Mouse (Mus musculus): ENCODE data around the gene Abhd6. TPM values are rescaled to one million over a fixed set of nuclear protein-coding genes. Genes with fewer than 3 reads are reported as not detected.

Abhd6 gene
- polyA plus RNA-seq, 1 experiment from 2014 or later: 20.0 TPM

DNA sequence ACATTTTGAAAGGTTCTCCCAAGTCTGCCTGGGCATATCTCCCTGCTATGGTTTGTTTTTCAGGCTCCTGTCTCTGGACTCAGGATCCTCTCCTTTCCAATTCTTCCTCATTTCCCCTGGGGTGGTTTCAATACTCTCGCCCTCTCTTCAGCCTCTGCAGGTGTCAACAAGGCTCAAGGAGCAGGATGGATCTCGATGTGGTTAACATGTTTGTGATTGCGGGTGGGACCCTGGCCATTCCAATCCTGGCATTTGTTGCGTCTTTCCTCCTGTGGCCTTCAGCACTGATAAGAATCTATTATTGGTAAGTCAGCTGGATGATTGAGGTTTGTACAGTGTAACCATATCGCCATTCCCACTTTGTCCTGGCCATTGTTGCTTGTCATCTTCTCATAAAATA, 25.4 kb downstream of the Abhd6 start:
- H3K9ac ChIP-seq (ENCODE audit: low read depth, low read length): no peak overlapping the region
- WGBS: 83% methylated on average over 5 of the region's 5 CpGs
- no peaks in the 10 kb centered on the region for H3K27me3 ChIP-seq (replicated peaks; ENCODE audit: control insufficient read depth, insufficient read depth, low read length)
- no peaks in the 10 kb centered on the region for H3K9me3 ChIP-seq (ENCODE audit: control insufficient read depth, low read length)
- no peaks in the 10 kb centered on the region for H3K36me3 ChIP-seq (ENCODE audit: control insufficient read depth, insufficient read depth, low read length)
- no peak overlapping the region for H3K4me3 ChIP-seq (ENCODE audit: low read depth, low read length)
- no peak overlapping the region for H3K27ac ChIP-seq (replicated peaks; ENCODE audit: low read depth, low read length)
- no peak for ATAC-seq (ENCODE audit: low read depth)
- H3K4me1 ChIP-seq (ENCODE audit: control insufficient read depth, insufficient read depth, low read length): no peaks in the 10 kb centered on the region
- DNase-seq (ENCODE audit: low spot score): no peak
- H3K4me2 ChIP-seq (ENCODE audit: low read depth, low read length): no peak overlapping the region

DNA sequence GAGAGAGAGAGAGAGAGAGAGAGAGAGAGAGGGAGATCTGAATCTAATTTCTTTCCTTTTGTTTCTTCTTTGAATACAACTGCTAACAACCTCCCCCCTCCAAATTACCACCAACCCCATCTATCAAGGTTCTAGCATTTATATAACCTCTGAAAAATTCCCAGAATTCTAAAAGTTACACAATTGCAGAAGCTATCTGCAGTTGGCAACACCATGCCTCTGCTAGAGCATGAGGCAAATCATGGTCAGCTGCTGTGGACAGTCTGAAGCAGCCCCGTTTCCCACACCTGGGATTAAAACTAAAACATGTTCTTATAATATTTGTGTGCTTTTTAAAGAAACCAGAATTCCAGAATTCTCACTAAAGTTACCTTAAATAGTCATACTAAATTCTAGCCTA, 27.1 kb downstream of the Abhd6 start:
- Histone ChIP-seq H3K9me3 (ENCODE audit: control insufficient read depth, low read length) (no peaks in the 10 kb centered on the region), H3K27me3 (replicated peaks; ENCODE audit: control insufficient read depth, insufficient read depth, low read length) (no peaks in the 10 kb centered on the region), H3K27ac (replicated peaks; ENCODE audit: low read depth, low read length) (no peak overlapping the region), H3K4me1 (ENCODE audit: control insufficient read depth, insufficient read depth, low read length) (no peaks in the 10 kb centered on the region), H3K4me2 (ENCODE audit: low read depth, low read length) (no peak overlapping the region), H3K36me3 (ENCODE audit: control insufficient read depth, insufficient read depth, low read length) (no peaks in the 10 kb centered on the region), H3K9ac (ENCODE audit: low read depth, low read length) (no peak overlapping the region), H3K4me3 (ENCODE audit: low read depth, low read length) (no peak overlapping the region)
- ATAC-seq (ENCODE audit: low read depth): no peak
- no peak for DNase-seq (ENCODE audit: low spot score)
- WGBS: 82% methylated on average over 1 of the region's 1 CpGs

DNA sequence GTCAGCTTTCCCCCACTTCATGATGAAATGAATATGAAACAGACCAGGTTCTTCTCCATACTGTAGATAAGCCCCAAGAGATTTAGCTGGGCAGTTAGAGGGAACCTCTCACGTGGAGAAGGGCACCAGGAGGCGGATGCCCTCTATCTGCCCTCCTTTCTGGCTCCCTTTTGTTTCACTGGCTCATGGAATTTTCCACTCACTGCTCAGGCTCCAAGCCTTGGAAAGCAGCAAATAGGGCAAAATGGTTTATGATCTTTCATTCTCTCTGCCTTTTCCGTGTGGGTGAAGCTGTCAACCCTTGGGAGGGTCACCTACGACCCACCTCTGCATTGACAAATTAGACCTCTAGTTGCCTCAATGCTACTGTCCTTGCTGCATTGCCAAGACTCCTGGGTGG, 27.8 kb downstream of the Abhd6 start:
- Histone ChIP-seq H3K4me2 (ENCODE audit: low read depth, low read length) (no peak overlapping the region), H3K4me3 (ENCODE audit: low read depth, low read length) (no peak overlapping the region), H3K27ac (replicated peaks; ENCODE audit: low read depth, low read length) (no peak overlapping the region), H3K36me3 (ENCODE audit: control insufficient read depth, insufficient read depth, low read length) (no peaks in the 10 kb centered on the region), H3K9ac (ENCODE audit: low read depth, low read length) (no peak overlapping the region), H3K27me3 (replicated peaks; ENCODE audit: control insufficient read depth, insufficient read depth, low read length) (no peaks in the 10 kb centered on the region), H3K9me3 (ENCODE audit: control insufficient read depth, low read length) (no peaks in the 10 kb centered on the region), H3K4me1 (ENCODE audit: control insufficient read depth, insufficient read depth, low read length) (no peaks in the 10 kb centered on the region)
- ATAC-seq (ENCODE audit: low read depth) (no peak), DNase-seq (ENCODE audit: low spot score) (no peak)
- 60% methylated on average over 4 of the region's 4 CpGs for WGBS

DNA sequence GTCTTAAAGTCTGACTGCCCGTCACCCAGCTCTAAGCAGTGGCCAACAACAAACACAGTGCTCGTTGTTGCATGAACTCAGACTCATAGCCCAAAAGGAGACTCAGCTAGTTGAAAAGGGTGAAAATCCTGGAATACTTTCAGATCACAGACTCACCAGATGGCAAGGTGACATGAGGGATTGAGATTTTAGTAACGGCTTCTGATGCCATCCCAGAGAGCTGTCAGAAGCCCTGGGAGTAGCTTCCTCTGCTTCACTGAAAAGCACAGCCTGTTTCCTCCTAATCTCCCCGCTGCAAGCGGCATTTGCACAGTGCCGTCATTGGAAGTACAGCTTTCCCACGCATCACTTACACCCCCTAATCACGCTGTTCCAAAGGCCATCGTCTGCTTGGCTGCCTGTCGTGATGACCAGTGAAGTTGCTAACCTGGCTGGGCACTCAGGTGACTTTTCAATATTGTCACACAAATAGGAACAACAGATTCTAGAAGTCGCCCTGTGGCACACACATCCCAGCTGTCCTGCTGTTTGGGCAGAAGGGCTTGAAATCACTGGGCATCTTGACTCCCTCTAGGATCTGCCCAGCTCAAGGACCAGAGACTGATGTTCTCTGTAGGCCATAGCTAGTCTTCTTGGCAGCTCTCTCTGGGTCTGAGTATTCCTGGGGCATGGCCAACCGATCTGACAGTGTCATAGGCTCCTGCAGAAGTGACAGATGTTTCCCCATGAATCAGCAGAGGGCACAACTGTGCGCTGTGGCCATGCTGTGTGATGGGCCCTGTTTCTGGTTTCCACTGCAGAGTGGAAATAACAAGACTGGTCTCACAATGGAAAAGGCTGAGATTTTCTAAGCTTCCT, 29.6 kb downstream of the Abhd6 start:
- Histone ChIP-seq H3K9ac (ENCODE audit: low read depth, low read length) (no peak overlapping the region), H3K36me3 (ENCODE audit: control insufficient read depth, insufficient read depth, low read length) (no peaks in the 10 kb centered on the region), H3K4me3 (ENCODE audit: low read depth, low read length) (no peak overlapping the region), H3K4me2 (ENCODE audit: low read depth, low read length) (no peak overlapping the region), H3K27me3 (replicated peaks; ENCODE audit: control insufficient read depth, insufficient read depth, low read length) (no peaks in the 10 kb centered on the region), H3K4me1 (ENCODE audit: control insufficient read depth, insufficient read depth, low read length) (no peaks in the 10 kb centered on the region), H3K27ac (replicated peaks; ENCODE audit: low read depth, low read length) (no peak overlapping the region), H3K9me3 (ENCODE audit: control insufficient read depth, low read length) (no peaks in the 10 kb centered on the region)
- ATAC-seq (ENCODE audit: low read depth) (no peak), DNase-seq (ENCODE audit: low spot score) (no peak)
- 78% methylated on average over 13 of the region's 13 CpGs for WGBS

DNA sequence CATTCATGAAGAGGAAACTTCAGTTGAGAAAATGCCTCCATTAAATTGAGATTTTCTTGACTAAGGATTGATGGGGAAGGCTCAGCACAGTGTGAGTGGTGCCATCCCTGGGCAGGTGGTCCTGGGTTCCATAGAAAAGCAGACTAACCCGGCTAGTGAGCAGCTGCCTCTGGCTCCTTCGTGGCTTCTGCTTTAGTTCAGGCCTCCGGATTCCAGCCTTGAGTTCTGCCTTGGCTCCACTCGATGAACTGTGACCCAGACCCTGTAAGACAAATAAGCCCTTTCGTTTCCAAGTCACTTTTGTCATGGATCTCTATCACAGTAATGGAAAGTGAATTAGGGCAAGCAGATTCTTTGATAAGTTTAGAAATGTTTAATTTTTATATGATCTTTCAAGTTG, 31.9 kb downstream of the Abhd6 start:
- DNase-seq (ENCODE audit: low spot score) (no peak), ATAC-seq (ENCODE audit: low read depth) (no peak)
- Histone ChIP-seq H3K4me2 (ENCODE audit: low read depth, low read length) (no peak overlapping the region), H3K4me1 (ENCODE audit: control insufficient read depth, insufficient read depth, low read length) (no peaks in the 10 kb centered on the region), H3K4me3 (ENCODE audit: low read depth, low read length) (no peak overlapping the region), H3K36me3 (ENCODE audit: control insufficient read depth, insufficient read depth, low read length) (no peaks in the 10 kb centered on the region), H3K9ac (ENCODE audit: low read depth, low read length) (no peak overlapping the region), H3K27ac (replicated peaks; ENCODE audit: low read depth, low read length) (no peak overlapping the region), H3K27me3 (replicated peaks; ENCODE audit: control insufficient read depth, insufficient read depth, low read length) (no peaks in the 10 kb centered on the region), H3K9me3 (ENCODE audit: control insufficient read depth, low read length) (no peaks in the 10 kb centered on the region)
- WGBS: 67% methylated on average over 5 of the region's 5 CpGs

DNA sequence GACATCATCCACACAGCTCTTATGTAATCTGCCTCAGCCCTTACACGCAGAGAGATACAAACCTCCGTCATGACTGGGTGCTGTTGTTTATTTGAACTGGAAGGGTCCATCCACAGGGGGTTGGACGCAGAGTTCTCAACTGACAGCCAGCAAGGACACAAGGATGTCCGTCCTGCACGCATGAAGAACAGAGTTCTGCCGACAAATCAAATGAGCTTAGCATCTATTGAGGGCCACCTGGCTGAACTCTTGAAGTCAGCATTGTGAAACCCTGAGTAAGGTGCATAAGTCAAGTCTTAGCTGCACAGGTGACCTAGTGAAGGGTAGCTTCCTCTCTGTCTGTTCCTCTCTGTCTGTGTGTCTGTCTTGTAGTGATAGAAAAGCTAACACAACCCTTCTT, 33.2 kb downstream of the Abhd6 start:
- DNase-seq (ENCODE audit: low spot score) (no peak), ATAC-seq (ENCODE audit: low read depth) (no peak)
- no peak overlapping the region for H3K4me3 ChIP-seq (ENCODE audit: low read depth, low read length)
- H3K9me3 ChIP-seq (ENCODE audit: control insufficient read depth, low read length): no peaks in the 10 kb centered on the region
- H3K27ac ChIP-seq (replicated peaks; ENCODE audit: low read depth, low read length): no peak overlapping the region
- H3K36me3 ChIP-seq (ENCODE audit: control insufficient read depth, insufficient read depth, low read length): 0 out of 2 replicates have a peak, but pooled peaks cover 3% of the 10 kb centered on the region
- no peaks in the 10 kb centered on the region for H3K27me3 ChIP-seq (replicated peaks; ENCODE audit: control insufficient read depth, insufficient read depth, low read length)
- H3K4me2 ChIP-seq (ENCODE audit: low read depth, low read length): no peak overlapping the region
- no peak overlapping the region for H3K9ac ChIP-seq (ENCODE audit: low read depth, low read length)
- H3K4me1 ChIP-seq (ENCODE audit: control insufficient read depth, insufficient read depth, low read length): no peaks in the 10 kb centered on the region
- WGBS: 83% methylated on average over 6 of the region's 6 CpGs

DNA sequence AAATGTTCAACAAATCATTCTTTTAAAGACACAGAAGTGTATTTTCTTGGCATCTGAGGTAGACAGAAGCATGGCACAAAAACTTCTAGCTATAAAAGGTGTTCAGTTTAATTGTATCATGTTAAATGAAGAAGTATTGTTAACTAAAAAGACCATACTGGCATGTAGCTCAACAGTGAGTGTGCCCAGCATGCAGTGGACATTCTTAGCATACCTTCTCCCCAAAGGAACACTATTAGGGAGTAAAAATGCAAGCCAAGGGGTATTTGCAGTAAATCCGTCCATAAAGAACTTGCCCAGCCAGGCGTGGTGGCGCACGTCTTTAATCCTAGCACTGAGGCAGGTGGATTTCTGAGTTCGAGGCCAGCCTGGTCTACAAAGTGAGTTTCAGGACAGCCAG, 33.7 kb downstream of the Abhd6 start:
- Histone ChIP-seq H3K9ac (ENCODE audit: low read depth, low read length) (no peak overlapping the region), H3K4me2 (ENCODE audit: low read depth, low read length) (no peak overlapping the region), H3K9me3 (ENCODE audit: control insufficient read depth, low read length) (no peaks in the 10 kb centered on the region), H3K4me3 (ENCODE audit: low read depth, low read length) (no peak overlapping the region), H3K27me3 (replicated peaks; ENCODE audit: control insufficient read depth, insufficient read depth, low read length) (no peaks in the 10 kb centered on the region), H3K36me3 (ENCODE audit: control insufficient read depth, insufficient read depth, low read length) (0 out of 2 replicates have a peak, but pooled peaks cover 3% of the 10 kb centered on the region), H3K4me1 (ENCODE audit: control insufficient read depth, insufficient read depth, low read length) (no peaks in the 10 kb centered on the region), H3K27ac (replicated peaks; ENCODE audit: low read depth, low read length) (no peak overlapping the region)
- ATAC-seq (ENCODE audit: low read depth) (no peak), DNase-seq (ENCODE audit: low spot score) (no peak)
- WGBS: 82% methylated on average over 5 of the region's 5 CpGs

DNA sequence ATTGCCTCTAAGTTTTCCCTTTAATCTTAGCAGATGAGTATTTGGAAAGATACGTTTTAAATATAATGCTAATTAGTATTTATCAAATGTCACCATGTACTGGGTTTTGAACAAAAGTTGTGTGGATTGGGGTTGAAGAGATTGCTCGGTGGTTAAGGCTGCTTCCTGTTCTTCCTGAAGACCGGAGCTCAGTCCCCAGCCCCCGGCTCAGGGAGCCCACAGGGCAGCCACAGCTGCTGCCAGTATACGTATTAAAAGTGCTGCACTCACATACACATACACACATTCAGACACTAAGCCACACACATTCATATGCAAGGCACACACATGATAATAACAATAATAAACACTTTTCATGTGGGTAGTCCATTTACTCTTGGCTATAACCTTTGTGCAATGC, 35.4 kb downstream of the Abhd6 start:
- Histone ChIP-seq H3K27me3 (replicated peaks; ENCODE audit: control insufficient read depth, insufficient read depth, low read length) (no peaks in the 10 kb centered on the region), H3K4me3 (ENCODE audit: low read depth, low read length) (no peak overlapping the region), H3K4me2 (ENCODE audit: low read depth, low read length) (no peak overlapping the region), H3K36me3 (ENCODE audit: control insufficient read depth, insufficient read depth, low read length) (0 out of 2 replicates have a peak, but pooled peaks cover 3% of the 10 kb centered on the region), H3K27ac (replicated peaks; ENCODE audit: low read depth, low read length) (no peak overlapping the region), H3K4me1 (ENCODE audit: control insufficient read depth, insufficient read depth, low read length) (no peaks in the 10 kb centered on the region), H3K9ac (ENCODE audit: low read depth, low read length) (no peak overlapping the region), H3K9me3 (ENCODE audit: control insufficient read depth, low read length) (no peaks in the 10 kb centered on the region)
- no peak for DNase-seq (ENCODE audit: low spot score)
- 77% methylated on average over 5 of the region's 5 CpGs for WGBS
- no peak for ATAC-seq (ENCODE audit: low read depth)

Measured in embryonic facial prominence, embryonic 14.5 days (tissue).